Mouse (Mus musculus): Measurements from ENCODE around the gene Casq2.

Gene Casq2

GRCm38 (mm10) chr3:102086283-102086682 lies at the start of gene Casq2:
Gene Casq2, plus strand, starts transcription at chr3:102086415.
- no peak for DNase-seq

DNA sequence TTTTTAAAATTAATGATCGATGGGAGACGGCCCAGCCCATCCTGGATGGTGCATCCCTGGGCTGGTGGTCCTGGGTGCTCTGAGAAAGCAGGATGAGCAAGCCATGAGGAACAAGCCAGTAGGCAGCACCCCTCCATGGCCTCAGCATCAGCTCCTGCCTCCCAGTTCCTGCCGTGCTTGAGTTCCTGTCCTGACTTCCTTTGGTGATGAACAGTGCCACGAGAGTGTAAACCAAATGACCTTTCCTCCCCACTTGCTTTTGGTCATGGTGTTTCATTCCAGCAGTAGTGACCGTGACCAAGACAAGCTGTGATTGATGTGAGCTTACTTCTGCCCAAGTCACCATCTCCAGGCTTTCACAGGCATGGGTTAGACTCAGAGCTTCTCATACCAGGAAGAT lies 48.4 kb upstream of the Casq2 start:
- DNase-seq: no peak

GRCm38 (mm10) chr3:102038608-102039007 lies 47.6 kb upstream of the Casq2 start:
- no peak for DNase-seq

GRCm38 (mm10) chr3:102041632-102042031 lies 44.6 kb upstream of the Casq2 start:
- DNase-seq: no peak

DNA sequence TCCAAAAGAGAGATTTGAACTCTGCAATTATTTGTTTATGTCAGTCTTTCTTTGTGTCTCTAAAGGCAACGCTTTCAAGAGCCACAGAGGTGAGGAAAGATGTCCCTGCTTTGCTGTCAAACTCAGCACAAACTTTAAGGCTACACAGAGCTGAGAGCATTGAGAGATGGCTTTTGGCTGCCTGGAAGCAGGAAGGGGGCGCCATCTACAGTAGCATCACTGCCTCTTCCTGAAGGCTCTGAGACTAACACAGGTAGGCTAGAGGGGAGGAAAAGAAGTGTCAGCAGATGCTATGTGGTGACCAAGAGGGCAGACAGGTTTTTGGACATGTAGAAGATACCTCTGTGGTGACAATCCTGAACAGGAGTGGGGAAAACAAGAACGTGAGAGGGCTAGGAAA lies 41.1 kb upstream of the Casq2 start:
- DNase-seq: peak; percentile 19

DNA sequence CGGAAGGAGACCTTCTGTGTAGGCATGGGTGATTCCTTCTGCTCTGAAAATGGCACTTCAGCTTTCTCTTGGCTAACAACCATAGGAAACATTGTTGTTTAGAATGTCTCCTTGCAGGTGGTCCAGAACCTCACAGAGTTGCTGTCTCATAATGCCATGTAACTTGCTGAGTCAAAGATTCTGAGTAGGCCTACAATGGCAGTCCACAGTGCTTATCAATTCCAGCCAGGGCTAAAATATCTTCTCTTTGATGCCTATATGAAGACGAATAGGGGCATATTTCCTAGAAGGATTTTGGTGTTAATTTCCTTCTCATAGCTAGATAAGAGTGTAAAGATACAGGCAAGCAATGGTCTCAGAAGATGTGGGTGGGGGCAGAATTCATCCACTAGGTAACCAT lies 38.7 kb upstream of the Casq2 start:
- no peak for DNase-seq

- DNase-seq: no peak
Observed at GRCm38 (mm10) chr3:102049207-102050104, 36.8 kb upstream of the Casq2 start.

GRCm38 (mm10) chr3:102052036-102052435 lies 34.2 kb upstream of the Casq2 start:
- no peak for DNase-seq

DNA sequence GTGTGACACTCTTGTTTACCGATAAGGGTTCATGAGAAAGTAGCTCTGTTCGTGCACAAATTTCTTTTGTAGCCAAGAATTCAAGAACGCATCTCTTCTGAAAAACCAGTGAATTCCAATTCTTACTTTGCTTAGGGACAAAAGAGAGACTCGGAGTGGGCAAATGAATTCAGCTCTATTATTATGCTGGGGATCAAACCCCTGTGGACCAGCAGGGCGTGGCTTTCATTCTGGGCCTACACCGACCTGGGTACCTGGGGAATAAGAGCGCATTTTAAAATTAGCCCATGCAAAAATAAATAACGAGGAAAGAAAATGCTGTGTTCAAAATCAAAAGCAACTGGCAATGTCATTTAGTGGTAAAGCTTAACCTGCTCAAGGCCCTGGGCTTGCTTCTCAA lies 32.9 kb upstream of the Casq2 start:
- no peak for DNase-seq

GRCm38 (mm10) chr3:102055878-102056277 lies 30.3 kb upstream of the Casq2 start:
- no peak for DNase-seq

GRCm38 (mm10) chr3:102060065-102060464 lies 26.1 kb upstream of the Casq2 start:
- no peak for DNase-seq

GRCm38 (mm10) chr3:102061923-102062670 lies 24.1 kb upstream of the Casq2 start:
- DNase-seq: peak; percentile 24

DNA sequence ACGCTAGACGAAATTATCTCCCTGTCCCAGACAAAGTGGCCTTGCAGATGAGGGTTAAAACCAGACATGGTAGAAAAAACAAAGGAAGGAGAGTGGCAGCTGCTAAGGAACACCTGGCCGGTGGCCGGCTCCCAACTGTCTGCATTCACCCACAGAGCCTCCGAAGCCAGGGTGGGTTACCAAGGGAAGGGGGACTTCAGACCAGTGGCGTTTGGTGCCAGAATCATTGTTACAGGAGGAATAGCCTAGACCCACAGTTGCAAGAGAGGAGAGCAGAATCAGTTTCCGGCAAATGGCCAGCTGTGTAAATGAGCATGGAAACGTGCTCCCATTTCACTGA lies 23.6 kb upstream of the Casq2 start:
- no peak for DNase-seq

- DNase-seq: no peak
Observed at GRCm38 (mm10) chr3:102063273-102064120, 22.7 kb upstream of the Casq2 start.

DNA sequence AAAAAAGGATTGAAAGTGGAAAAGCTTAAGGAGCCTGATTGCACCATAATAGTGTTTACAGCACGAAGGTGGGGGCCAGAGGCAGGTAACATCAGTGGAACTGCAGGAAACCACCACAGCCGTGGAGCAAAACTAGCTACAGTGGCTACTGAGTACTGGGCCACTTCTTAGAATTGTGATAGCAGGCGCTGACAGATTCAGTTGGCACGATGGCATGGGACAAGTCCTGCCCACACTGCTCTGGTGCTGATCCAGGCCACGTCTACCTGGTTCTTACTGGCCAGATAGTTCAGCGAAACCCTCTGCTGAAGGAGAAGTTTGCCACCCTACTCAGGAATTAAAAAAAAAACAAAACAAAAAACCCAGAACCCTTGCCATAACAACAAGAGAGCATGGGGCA lies 21.6 kb upstream of the Casq2 start:
- no peak for DNase-seq

GRCm38 (mm10) chr3:102067306-102067705 lies 18.9 kb upstream of the Casq2 start:
- no peak for DNase-seq

- DNase-seq: no peak
Observed at GRCm38 (mm10) chr3:102067861-102068260, 18.4 kb upstream of the Casq2 start.

GRCm38 (mm10) chr3:102069260-102069659 lies 17.0 kb upstream of the Casq2 start:
- DNase-seq: no peak

GRCm38 (mm10) chr3:102069686-102070085 lies 16.5 kb upstream of the Casq2 start:
- DNase-seq: no peak

DNA sequence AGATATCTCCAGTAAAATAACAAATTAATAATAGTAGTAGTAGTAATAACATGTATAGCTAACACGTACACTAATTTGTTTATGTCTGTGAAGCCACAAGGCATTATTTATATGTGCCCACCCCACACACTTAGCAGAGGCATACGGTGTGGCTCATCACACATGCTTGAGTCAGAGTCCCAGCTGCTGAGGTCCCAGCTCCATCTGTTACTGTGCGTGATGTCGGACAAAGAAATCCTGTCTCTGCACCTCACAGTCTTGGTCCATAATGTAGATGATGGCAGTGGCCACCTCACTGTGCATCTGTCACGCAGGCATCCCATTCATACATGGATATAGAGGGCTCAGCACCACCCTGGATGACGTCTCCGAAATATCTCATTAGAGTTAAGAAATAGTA lies 15.9 kb upstream of the Casq2 start:
- peak; percentile 26 for DNase-seq

GRCm38 (mm10) chr3:102071016-102071415 lies 15.2 kb upstream of the Casq2 start:
- DNase-seq: peak; percentile 63

DNA sequence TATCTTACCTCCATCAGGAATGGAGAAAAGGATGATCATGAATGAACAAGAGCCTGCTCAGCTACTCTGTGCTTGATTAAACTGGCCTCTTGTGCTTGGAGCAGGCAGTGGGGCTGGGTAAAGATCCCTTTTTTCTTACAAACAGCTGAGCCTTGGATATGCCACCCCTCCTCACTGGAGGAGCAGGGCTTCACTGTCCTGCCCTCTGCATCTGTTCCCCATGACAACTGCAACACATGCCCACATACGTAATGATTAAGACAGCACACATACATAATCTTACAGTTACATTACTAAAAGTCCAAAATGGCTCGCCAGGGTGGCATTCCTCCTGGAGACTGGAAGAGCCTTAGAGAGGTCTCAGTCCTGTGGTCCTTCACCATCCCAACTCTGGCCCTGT lies 6.8 kb upstream of the Casq2 start:
- no peak for DNase-seq

GRCm38 (mm10) chr3:102081862-102082261 lies 4.4 kb upstream of the Casq2 start:
- DNase-seq: peak; percentile 57
